Mouse (Mus musculus): ENCODE measurements around the gene Nr3c2.

- TF ChIP-seq GATA1 (IDR thresholded peaks at IDR 0.05; ENCODE audit: low read length) (no peak), TAL1 (IDR thresholded peaks at IDR 0.05; ENCODE audit: low read length) (no peak)
These were observed 99.0 kb downstream of the Nr3c2 start for GRCm38 (mm10) chr8:76998276-76998675.

All from erythroblast, embryonic 14.5 days (primary cell).